Mouse (Mus musculus): ENCODE results near the gene Gm128.

The Gm128 gene

DNA sequence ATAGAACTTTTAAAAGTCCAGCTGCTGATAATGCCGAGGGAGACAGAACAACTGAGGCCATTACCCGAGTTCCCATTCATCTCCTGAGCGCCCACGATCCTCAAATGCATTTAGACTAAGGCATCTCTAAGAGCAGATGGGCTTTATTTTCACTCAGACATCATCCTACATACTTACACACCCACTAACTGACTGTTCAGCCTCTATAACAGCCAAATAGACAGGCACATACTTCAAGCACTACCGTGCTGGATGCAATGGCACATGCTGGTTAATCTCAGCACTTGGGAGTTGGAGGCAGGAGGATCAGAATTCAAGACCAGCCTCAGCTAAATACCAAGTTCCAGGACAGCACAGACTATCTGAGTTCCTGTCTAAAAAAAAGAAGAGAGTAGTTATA lies 28.4 kb upstream of the Gm128 start:
- no peak for DNase-seq (ENCODE audit: low spot score)

- DNase-seq (ENCODE audit: low spot score): no peak
Measured at GRCm38 (mm10) chr3:95267855-95268254, 26.5 kb upstream of the Gm128 start.

GRCm38 (mm10) chr3:95266052-95266451 lies 24.7 kb upstream of the Gm128 start:
- DNase-seq (ENCODE audit: low spot score): no peak

DNA sequence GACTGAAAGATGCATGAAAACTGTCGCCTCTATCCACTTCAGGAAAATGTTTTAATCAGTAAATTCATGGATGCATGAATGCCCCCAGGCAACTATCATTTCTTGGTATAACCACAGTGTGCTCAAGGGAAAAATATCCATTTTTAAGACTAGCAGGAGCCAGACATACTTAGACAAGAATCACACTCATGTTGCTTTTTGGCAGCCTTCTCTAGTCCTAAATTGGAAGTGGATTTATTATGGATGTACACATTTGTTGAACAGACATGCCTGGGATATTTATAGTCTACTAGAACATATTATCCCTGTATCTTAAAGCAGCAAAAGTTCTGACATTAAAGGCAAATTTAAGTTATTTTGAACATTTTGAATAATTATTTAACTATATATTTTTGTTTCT lies 23.3 kb upstream of the Gm128 start:
- no peak for DNase-seq (ENCODE audit: low spot score)

DNA sequence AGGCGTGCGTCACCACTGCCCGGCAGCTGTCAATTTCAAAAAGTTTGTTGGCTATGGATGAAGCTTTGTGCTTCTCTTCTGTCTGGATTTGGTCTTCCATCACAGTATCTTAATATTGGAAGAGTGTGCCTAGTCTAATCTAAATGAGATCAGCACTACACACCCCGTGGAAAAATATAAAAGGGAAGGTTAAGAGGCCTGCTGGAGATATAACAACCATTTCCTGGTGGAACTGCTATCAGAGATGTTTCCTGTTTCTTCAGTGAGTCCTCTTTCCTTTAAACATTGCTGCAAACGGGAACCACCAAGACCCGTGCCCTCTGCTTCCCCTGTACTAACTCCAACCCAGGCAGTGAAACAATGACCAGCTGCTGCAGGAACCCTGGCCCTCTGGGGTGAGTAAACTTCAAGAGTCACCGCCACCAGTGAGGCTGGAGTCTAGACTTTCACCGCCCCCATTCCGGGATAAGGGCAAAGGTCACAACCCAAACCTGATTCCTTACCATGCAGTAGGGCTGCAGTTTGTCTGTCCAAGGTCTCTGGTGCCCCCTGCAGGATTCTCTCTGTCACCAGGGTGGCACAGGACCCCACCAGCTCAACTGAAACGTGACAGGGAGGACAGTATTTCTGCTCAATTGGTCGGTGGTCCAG lies 21.8 kb upstream of the Gm128 start:
- DNase-seq (ENCODE audit: low spot score): no peak

DNA sequence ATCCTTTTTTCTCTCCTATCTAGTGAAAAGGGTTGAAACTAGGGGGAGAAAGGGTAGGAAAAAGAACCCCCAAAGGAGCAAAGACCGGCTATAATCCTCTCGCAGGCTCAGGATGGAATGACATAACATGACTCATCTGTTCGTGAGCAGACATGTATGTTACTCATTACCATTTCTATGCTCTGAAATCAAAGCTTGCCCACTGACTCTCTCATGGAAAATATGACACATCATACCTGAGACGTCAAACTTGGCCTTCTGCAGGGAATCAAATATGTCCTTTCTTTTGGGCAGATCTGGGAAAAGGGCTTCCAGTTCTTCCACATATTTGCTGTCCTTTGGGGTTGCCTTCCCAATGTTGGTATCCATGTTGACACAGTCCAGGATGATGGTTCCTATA lies 20.6 kb upstream of the Gm128 start:
- DNase-seq (ENCODE audit: low spot score): no peak

GRCm38 (mm10) chr3:95256931-95257330 lies 15.5 kb upstream of the Gm128 start:
- no peak for DNase-seq (ENCODE audit: low spot score)

GRCm38 (mm10) chr3:95250783-95251424 lies 9.5 kb upstream of the Gm128 start, which contains the start of gene Bnipl:
TSS of gene Bnipl (minus strand) at chr3:95251193.
- no peak for DNase-seq (ENCODE audit: low spot score)

DNA sequence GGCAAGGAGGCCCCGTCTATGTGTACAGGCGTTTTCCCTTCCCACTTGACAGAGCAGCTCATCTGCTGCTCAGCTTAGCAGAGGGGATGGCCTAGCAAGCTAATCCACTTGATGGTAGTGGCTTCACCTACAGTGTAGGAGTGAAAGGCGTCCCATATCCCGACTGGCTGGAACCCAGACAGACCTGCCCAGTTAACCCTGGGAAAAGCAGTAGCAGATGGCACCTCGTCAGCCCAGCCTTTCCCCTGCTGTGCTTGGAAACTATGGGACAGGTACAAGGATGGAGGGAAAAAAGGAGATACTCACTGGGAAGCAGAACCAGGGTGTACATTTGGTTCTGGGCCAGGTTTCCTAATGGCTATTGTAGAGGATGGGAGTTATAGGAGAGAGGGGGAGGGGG lies 9.0 kb upstream of the Gm128 start:
- no peak for DNase-seq (ENCODE audit: low spot score)

- no peak for DNase-seq (ENCODE audit: low spot score)
Measured at GRCm38 (mm10) chr3:95247660-95248336, 6.4 kb upstream of the Gm128 start.

DNA sequence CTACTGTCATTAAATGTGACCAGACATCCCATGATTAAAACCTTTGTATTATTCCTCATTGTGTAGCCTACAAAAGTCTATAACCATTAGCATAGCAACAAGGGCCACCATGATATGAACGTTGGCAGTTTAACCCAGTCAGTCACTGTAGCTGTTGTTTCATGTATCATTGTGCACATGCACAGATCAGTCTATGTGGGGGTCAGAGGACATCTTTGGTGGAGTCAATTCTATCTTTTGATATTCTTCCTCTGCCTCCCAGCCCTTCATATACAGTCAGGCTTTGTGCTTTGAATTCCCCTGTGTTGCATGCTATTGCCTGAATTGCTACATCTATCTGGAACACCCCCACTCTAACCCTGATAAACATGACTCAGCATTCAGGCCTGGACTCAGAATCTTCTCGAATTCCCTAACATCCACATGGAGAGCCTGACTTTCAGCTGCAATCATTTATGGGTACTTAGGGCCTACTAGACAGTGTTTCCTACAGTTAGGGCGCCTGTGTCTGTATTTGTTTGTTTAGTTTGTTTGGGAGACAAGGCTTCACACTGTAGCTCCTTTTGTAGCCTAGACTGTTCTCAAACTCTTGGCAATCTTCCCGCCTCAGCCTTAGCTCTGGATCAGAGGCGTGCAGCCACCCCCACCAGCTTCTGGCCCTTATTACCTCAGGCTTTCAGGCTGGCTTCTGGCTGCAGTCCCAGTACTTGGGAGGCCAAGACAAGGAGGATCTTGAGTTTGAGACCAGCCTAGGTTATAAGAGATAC lies 5.2 kb upstream of the Gm128 start:
- no peak for DNase-seq (ENCODE audit: low spot score)

- DNase-seq (ENCODE audit: low spot score): no peak
Measured at GRCm38 (mm10) chr3:95243086-95243485, 1.7 kb upstream of the Gm128 start.

DNA sequence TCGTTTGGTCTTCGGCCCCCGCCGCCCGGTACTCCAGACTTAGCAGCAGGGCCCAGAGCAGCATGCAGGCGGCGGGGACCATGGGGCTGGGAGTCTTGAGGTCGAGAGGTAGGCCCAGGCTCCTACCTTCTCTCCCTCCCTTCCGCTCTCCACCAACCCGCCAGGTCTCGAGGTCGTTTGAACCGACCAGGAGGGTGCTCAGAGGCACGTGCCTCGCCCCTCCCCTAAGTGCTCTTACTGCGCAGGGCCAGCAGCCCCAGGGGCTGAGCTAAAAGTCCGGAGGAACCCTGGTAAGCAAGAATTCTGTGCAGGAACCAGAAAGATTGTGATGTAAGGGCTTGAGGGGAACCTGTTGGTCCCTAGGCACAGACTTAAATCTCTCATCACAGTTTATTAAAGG lies 498 bp downstream of the Gm128 start:
- no peak for DNase-seq (ENCODE audit: low spot score)

- DNase-seq (ENCODE audit: low spot score): no peak
Measured at GRCm38 (mm10) chr3:95239971-95240370, 1.4 kb downstream of the Gm128 start.

GRCm38 (mm10) chr3:95239022-95239421 lies 2.4 kb downstream of the Gm128 start:
- DNase-seq (ENCODE audit: low spot score): no peak

GRCm38 (mm10) chr3:95237541-95238099 lies 3.8 kb downstream of the Gm128 start:
- DNase-seq (ENCODE audit: low spot score): no peak

DNA sequence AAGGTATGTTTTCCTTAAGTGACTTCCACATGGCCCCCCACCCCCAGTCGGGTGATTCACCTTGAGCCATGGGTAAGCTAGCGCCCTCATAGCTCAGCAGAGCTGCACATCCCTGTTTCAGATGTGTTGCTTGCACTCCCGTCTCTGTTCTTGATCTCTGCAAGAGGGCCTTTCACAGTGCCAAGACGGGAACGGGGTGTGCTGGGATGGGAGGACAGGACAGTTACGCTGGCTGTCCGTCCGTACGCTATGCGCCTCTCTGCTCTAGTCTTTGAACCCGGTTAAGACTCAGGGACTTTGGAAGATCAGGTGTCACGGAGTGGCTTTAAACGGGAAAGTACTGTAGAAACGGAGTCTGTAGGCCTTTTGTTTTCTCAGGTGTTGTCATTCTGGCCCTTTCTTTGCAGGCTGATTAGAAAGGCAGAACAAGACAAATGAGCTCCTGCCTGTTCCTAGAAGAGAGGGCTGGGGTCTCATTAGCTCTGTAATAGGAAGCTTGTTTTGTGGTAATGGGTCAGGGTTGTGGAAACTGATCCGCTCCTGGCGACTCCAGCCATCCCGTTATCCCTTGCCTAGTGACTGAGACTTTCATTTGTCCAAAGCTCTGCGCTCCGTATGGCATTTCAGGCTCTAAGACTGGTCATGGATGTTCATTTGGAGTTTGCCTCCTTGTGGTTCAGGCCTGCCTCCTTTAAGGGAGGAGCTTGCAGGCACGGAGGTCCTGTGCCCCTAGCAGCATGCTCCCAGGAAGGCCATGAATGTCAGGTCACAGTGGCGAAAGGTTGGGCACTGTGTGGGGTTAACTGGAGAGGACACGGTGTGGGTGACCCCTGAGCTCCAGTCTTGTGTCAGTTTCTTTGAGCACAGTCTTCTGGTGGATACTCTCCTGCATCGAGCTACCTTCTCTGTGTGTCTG lies 5.8 kb downstream of the Gm128 start:
- no peak for DNase-seq (ENCODE audit: low spot score)

GRCm38 (mm10) chr3:95233303-95233980 lies 8.0 kb downstream of the Gm128 start:
- DNase-seq (ENCODE audit: low spot score): no peak

- no peak for DNase-seq (ENCODE audit: low spot score)
Measured at GRCm38 (mm10) chr3:95232771-95233170, 8.6 kb downstream of the Gm128 start.

Data from left cerebral cortex, adult 11 months (tissue).